Mouse (Mus musculus) cerebral cortex, adult 2 months (tissue): ENCODE data around the gene Themis2.

ENCODE experiments used
- whole genome bisulfite sequencing: fragments of 180-500 bp; shearing (Covaris S2); methylation state at CpG from one replicate; pipeline ENCODE4 v1.1.7; 2018; 5-methylcytosine and 5-hydroxymethylcytosine counted together

Gene Themis2

GRCm38 (mm10) chr4:132752992-132753391 is 43.2 kb downstream of the Themis2 start:
- 90% methylated on average over 6 of the region's 6 CpGs for WGBS

DNA sequence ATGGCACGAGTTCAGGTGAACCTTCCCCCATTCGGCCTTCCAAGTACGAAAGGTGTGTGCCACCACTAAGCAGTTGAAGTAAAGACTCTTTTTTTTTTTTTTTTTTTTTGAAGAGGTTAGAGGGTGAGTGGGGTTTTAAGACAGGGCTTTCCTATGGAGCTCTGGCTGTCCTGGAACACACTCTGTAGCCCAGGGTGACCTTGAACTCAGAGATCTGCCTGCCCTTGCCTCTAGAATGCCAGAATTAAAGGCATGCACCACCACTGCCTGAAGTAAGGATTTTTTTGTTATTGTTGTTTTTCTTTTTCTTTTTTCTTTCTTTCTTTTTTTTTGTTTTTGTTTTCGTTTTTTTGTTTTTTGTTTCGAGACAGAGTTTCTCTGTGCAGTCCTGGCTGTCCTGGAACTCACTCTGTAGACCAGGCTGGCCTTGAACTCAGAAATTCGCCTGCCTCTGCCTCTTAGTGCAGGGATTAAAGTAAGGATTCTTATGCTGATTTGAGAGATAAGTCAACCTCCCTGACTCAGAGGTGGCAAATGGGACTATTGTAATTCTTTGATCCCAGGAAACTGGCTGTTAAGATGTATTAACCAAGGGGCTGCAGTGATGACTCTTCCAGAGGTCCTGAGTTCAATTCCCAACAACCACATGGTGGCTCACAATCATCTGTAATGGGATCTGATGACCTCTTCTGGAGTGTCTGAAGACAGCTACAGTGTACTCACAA is 46.8 kb downstream of the Themis2 start:
- WGBS: 85% methylated on average over 6 of the region's 6 CpGs

DNA sequence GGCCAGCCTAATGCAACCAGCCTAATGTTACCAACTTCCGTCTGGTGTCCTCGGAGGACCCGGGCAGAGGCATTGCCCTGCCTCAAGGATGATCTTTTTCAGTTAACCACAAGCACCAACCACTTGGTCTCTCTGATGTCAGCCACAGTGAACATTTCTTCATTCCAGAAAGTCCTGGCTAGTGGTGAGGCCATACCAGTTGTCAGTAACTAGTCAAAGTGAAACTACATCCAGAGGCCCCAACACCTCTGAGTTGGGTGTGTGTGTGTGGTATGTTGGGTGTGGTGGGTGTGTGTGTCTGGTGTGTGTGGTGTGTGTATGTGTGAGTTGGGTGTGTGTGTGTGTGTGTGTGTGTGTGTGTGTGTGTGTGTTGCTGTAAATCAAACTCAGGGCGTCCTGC is 47.4 kb downstream of the Themis2 start:
- WGBS: 98% methylated on average over 4 of the region's 4 CpGs

DNA sequence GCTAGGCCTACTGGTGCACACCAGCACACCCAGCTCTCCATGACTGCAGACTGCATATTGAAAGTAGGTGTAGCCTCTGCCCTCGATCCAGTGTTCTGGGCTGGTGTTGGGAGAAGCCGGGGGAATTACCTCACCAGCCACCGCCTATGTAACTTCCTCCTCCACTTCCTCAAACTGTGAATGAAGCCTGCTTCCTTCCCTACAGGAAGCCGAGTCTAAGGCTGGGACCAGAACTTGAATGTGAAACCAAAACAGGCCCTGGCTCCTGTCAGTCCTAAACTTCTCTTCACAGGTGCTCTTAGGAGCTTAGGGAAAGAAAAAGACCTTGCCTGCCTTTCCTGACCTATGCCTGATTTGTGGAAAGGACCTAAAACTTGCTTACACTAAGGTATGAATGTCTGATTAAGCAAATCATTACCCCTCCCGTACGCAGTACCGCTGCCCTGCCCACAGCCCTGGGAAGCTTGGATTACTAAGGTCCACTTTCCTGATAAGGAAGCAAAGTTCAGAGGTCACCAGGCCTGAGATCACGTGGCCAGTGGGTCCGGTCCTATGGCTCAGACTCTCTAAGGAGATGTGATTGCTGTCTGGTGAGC is 48.4 kb downstream of the Themis2 start:
- WGBS: 67% methylated on average over 9 of the region's 9 CpGs

GRCm38 (mm10) chr4:132746911-132747517 is 49.2 kb downstream of the Themis2 start:
- 86% methylated on average over 9 of the region's 9 CpGs for WGBS

DNA sequence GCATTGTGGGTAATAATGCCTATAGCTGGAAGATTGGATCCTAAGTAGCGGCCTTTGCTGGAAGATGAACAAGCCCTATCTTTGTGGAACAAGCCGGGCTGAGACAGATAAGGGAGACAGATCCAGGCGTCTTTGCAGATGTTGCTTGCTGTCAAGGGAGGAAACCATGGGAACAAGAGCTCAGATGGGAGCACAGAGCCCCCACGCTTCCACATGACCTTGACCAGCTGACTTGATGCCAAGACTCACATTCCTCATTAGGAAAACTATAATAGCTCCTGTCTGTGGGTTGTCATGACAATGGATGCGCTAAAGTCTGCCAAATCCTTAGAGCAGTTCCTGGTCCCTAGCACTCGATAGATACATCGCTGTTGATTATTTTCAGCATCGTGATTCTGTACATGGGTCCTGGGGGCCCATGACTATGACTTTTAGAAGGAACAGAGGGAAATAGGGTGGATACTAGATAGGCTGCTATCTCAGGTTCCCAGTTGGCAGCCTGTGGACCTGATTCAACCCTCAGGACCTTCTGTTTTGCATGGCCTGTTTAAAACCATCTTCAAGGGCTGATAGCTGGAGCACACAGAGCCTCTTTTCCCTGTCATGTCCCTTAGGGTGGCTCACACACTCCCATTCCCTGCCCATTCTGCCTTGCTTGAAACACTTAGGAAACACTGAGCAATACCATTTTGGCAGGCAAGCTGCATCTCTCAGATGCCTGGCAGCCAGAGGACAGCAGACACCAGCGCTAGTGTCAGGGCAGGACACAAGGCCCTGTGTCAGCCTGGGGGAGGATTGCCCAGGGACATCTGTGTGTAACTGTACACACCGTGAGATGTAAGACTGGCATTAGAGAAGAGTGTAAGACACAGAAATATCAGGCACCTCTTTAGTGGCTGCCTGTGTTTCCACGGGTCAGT is 51.9 kb downstream of the Themis2 start:
- 41% methylated on average over 11 of the region's 11 CpGs for WGBS

- whole genome bisulfite sequencing: 95% methylated on average over 7 of the region's 7 CpGs
Measured at GRCm38 (mm10) chr4:132741491-132741890, 54.7 kb downstream of the Themis2 start.

GRCm38 (mm10) chr4:132737154-132737553 is 59.0 kb downstream of the Themis2 start:
- 96% methylated on average over 9 of the region's 9 CpGs for WGBS

DNA sequence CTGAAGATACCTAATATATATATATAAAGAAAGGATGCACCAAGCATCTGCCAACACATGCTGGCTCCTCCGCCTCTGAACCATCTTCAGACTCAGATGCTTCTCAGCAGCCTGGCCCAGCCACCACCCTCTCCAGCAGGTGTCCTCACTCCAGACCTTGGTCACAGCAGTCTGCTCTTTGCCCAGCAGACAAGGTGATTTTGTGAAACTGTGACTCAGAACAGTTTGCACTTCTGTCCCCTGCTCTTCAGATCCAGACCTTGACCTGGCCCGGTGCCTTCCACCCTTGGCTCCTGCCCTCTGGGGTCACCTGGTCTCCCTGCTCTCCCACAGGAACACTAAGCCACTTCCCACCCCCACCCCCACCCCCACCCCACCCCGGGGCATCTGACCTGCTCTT is 60.3 kb downstream of the Themis2 start:
- WGBS: 64% methylated on average over 3 of the region's 3 CpGs

- 78% methylated on average over 2 of the region's 2 CpGs for WGBS
Measured at GRCm38 (mm10) chr4:132735389-132735788, 60.8 kb downstream of the Themis2 start.

- WGBS: 99% methylated on average over 2 of the region's 2 CpGs
Measured at GRCm38 (mm10) chr4:132734766-132735165, 61.4 kb downstream of the Themis2 start.

DNA sequence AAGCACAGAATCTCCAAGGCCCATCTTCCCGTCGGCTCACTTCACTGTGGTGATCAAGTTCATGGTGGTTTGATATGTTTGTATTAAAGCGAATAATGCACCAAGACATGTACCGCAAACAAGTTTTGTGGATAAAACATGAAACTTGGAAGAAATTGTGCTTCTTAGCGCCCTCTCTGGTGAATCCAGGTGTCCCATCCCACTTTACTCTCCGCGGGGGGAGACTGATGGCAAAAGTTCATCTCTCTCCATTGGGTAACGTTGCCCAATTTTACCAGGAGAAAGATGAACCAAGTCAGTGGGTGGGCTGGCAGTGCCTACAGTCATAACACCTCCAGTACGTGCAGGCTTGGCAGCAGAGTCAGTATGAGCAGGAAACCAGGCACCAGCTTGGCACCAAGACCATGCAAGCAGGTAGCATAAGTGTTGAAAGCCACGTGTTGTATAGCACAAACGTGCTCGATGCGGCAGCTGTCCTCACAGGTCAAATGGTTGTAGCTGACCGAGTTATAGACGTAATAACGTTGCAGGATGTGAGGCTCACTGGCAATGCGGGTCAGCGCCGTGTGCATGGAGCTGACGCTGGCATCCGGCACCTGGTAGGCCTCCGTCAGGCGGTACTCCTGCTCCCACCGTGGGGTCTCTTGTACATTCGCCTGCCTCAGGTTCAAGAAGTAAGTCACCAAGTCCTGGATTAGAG is 63.0 kb downstream of the Themis2 start:
- 90% methylated on average over 25 of the region's 25 CpGs for WGBS

DNA sequence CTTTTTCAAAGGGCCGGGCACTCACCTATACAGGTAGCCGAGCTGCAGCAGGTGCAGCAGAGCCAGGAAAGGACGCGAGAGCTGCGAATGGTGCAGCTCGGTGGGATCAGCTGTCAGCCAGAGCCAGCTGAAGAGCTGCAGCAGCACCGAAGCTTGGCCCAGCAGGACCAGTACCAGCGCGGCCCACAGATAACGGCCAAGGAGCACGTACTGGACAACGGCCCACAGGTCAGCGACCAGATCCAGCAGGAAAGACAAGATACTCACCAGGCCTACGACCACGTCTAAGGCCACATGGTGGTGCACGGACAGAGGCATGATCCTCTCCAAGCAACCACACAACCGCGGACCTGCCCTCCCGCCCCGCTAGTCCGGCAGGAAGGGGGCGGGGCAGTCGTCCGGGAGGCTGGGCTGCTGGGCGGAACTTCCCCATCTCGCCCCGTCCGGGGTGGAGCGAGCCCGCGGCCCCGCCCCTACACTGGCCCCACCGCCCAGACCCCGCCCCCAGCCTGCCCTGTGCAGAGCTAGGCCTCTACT is 64.0 kb downstream of the Themis2 start, which contains the start of gene Xkr8:
Gene Xkr8, minus strand, starts transcription at position 399 of the 537 bp plus-strand sequence.
- WGBS: 6% methylated on average over 34 of the region's 34 CpGs
